Mouse (Mus musculus) c-Kit-positive CD71-positive TER-119-negative erythroid progenitor cells, embryonic 14.5 days (primary cell): Measurements from ENCODE around the gene Prkaa2.
"Not testable (repeated sequence)": the region's sequence is repeated elsewhere in the genome, so short reads cannot be mapped to it uniquely, and the experiment has no call there.

ENCODE experiments used
- DNase-seq: peaks from one replicate; pipeline ENCODE4 v3.0.0-alpha.2; 2013; ENCODE audit warnings: low read depth

Gene Prkaa2

GRCm38 (mm10) chr4:105015496-105015895, 94.2 kb downstream of the Prkaa2 start:
- no peak for DNase-seq

DNA sequence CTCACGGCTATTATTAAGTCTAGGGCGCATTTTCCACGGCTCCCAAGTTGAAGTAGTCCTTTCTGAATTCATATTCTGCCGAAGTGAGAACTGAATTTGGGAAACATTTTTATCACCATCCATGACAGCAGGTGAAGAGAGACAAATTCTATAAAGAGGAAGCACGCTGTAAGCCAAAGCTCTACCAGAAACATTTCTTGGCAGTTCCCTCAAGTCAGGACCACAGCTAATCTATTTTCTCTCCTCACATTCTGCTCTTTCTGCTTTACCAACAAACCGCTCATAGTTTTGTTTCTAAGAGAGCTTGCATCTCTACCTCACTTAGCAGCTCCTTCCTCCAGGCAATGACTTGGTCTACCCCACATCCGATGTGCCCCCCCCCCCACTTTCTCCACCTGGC, 96.0 kb downstream of the Prkaa2 start:
- DNase-seq, result no peak

GRCm38 (mm10) chr4:105007360-105008018, 102.2 kb downstream of the Prkaa2 start:
- DNase-seq, result no peak

DNA sequence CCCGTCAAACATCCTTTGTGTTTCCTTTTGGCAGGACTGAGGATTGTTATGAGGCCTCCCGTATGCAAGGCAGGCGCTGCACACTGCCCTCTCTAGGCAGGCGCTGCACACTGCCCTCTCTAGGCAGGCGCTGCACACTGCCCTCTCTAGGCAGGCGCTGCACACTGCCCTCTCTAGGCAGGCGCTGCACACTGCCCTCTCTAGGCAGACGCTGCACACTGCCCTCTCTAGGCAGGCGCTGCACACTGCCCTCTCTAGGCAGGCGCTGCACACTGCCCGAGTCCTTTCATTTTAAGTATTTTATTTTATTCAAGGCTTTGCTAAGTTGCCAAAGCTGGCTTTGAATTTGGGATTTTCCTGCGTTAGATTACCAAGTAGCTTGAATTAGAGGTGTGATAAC, 105.0 kb downstream of the Prkaa2 start:
- not testable (repeated sequence) for DNase-seq

GRCm38 (mm10) chr4:105004135-105004534, 105.6 kb downstream of the Prkaa2 start:
- no peak for DNase-seq

DNA sequence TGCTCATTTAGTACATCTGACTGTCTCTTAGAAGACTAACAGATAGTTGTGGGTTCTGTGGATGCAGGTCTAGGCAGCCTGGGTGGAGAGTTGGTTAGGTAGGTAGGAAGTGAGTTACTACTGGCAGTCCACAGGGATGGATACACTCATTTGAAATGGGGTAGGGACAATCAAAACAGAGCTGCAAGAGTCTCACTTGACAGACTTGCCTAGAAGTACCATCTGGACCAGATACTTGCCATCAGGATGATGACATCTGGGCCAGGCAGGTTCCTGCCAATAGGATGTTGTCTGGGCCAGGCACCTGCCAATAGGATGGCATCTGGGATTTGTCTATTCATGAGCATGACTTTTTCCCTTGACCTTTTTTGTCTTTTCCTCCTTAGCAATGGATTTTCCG, 108.0 kb downstream of the Prkaa2 start:
- DNase-seq, result no peak

DNA sequence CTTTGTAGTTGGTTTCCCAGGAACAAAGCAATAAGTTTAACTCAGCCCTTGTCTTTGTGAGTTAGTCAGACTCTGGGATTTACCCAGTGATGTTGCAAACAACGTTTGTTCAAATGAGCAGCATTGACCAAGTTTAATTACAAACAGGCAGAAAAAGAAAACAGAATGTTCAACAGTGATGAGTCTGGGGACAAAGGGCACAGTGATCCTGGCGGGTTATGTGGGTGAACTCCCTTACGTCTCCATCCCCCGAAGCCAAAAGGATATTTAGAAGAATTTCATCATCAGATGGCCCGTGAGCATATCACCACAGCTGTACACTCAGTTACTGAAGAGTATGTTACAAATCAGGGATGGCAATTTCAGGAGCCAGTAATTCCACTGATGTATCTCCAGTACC, 110.0 kb downstream of the Prkaa2 start:
- DNase-seq, result no peak

GRCm38 (mm10) chr4:104993140-104993874, 116.4 kb downstream of the Prkaa2 start:
- DNase-seq, result no peak

DNA sequence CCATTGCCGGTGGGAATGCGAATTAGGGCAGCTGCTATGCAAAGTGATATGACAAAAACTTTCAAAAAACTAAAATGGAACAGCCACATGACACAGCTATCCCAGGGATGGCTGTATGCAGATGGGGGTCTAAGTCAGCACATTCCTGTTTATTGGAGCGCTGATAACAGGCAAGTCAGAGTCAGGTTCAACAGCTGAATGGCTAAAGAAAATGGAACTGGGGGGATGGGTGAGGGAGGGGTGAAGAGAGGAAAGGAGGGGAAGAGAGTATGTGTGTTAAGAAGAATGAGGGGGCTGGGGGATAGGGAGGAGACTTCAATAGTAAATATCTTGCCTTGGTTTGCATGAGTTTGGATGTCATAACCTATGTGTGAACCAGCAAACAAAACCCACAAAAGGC, 117.4 kb downstream of the Prkaa2 start:
- DNase-seq, result no peak

DNA sequence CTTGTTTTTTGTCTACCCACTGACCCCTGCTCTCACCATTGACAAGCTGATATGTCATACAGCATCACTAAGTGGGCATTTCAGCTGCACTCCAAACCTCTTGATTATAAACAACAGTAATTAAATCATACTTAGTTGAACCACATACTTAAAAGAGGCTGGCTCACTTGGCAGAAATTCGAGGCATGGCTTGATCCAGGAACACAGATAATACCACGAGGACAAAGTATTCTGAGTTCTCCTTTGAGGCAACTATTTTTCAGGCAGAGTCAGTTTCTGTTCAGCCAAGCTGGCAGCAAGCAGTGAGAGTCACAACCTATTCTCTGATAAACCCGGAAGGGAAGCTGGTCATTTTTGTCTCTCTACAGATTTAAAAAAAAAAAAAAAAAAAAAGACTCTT, 119.0 kb downstream of the Prkaa2 start:
- DNase-seq, result no peak

DNA sequence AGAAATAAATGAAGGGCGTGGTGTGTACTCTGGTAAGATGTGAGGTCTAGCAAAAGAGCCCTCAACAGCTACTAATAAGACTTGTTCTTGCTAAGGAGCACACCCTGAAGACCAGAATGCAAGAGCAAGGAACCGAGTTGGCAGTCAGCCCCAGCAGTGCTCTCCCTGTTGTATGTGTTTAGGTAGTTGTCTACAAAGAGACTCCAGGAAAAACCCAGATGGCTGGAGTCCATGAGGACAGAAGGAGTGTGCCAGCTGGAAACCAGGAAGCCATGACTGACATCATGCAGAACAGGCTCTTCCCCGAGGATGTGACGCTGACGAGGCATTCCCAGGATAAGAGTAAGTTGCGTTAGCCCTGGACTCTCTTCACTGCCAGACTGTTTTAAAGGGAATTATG, 119.7 kb downstream of the Prkaa2 start:
- no peak for DNase-seq

DNA sequence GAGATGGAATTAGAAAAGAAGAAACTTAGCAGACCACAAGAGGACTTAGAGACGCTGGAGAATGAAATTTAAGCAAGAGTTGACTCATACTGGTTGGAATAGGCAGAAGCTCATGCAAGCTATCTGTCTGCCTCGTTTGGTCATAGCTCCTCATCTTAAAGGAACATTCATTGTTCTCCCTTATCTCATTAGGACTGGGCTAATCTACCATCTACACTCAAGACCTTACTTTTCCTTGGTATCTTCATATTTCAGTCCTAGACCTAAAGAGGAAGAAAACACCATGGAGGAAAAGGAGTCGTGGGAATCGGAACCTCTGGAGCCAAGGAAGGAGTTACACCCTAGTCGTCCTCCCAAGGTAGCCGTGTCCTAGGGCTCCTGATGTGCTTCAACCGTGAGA, 121.0 kb downstream of the Prkaa2 start:
- DNase-seq, result no peak

GRCm38 (mm10) chr4:104988102-104988501, 121.6 kb downstream of the Prkaa2 start:
- DNase-seq, result no peak

DNA sequence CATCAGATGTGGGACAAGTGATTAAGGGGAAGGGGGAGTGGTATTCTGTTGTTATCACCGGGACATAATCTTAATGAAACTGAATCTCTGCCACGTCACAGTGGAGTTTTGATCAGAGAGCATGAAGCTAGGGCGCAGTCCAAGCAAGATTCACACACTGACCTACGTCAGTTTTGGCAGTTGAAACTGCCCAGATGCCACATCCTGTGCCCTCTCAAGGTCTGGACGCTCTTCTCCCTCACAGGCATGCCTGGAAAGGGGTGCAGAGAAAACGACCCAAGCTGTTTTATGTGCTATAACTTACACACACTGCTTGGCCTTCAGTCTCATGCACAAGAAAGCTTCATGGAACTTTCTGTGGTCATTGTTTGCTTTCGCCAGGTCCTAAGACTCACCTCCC, 122.1 kb downstream of the Prkaa2 start:
- DNase-seq, result no peak

DNA sequence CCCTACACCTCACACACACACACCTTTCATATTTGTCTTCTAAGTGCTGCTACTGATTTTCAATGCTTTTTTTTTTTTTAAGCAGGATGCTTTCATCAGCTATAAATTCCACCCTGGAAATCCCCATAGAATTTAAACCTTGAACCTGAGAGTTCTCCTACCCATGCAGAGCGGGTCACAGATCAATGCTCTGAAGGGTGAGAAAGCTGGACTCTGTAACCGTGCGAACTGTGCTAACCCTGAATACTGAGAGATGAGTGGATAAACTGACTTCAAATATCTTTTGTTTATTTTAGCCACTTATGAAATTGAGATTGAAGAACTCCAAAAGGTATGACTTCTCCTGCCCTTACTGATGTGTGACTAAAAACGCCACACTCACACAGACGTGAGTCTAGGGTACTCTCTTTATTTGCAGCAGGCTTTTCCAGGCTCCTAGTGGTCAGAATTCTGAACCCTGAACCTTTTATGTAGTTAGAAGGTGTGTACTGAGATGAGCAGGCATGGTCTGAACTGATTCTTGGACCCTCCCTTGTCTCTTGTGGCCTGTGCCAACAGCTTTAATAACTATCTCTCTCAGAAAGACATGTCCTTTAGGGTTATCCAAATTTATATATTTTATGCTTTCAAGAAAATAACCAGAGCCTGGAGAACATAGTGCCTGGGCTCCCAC, 123.6 kb downstream of the Prkaa2 start:
- no peak for DNase-seq
